Mouse (Mus musculus) MEL (cell line): ENCODE data around the gene Tle3.

Experiments used
- CHD1 ChIP-seq: IDR thresholded peaks from 2 replicates; pipeline ENCODE4 v1.6.1; 2012; ENCODE audit warnings: low read depth, mild to moderate bottlenecking, inconsistent platforms, low read length, improper control_type of control experiment
- CTCF ChIP-seq, 3 experiments: IDR thresholded peaks in 2 of 3; conservative IDR thresholded peaks in 1 of 3; 2 replicates each; pipeline ENCODE4 v1.5.1; 2011 to 2012; ENCODE audit warnings: low read length in 3 of 3, low read depth in 2 of 3, mild to moderate bottlenecking in 2 of 3, improper control_type of control experiment in 1 of 3, inconsistent platforms in 1 of 3, mixed read lengths in 1 of 3, moderate library complexity in 1 of 3; ENCODE audit not compliant: control insufficient read depth in 1 of 3, insufficient read depth in 1 of 3, poor library complexity in 1 of 3, severe bottlenecking in 1 of 3
- EP300 ChIP-seq, 2 experiments: IDR thresholded peaks; 2 replicates each; pipeline ENCODE4 v1.6.1; 2011; ENCODE audit warnings: improper control_type of control experiment in 2 of 2, low read length in 2 of 2, low read depth in 1 of 2, mild to moderate bottlenecking in 1 of 2
- ETS1 ChIP-seq: IDR thresholded peaks from 2 replicates; pipeline ENCODE4 v1.6.1; 2012; ENCODE audit warnings: low read depth, mild to moderate bottlenecking, inconsistent platforms, low read length, improper control_type of control experiment, moderate library complexity
- JUND ChIP-seq: IDR thresholded peaks from 2 replicates; pipeline ENCODE4 v1.6.1; 2011; ENCODE audit warnings: low read depth, mild to moderate bottlenecking, improper control_type of control experiment, low read length
- MAX ChIP-seq: IDR thresholded peaks from 2 replicates; pipeline ENCODE4 v1.6.1; 2011; ENCODE audit warnings: low read length, improper control_type of control experiment
- MYC ChIP-seq: IDR thresholded peaks from 2 replicates; pipeline ENCODE4 v1.6.1; 2011; ENCODE audit warnings: low read depth, mild to moderate bottlenecking, low read length, improper control_type of control experiment, moderate library complexity
- POLR2A ChIP-seq, 2 experiments: IDR thresholded peaks; 2 replicates each; pipeline ENCODE4 v1.6.1; 2011 to 2012; ENCODE audit warnings: low read length in 2 of 2, mild to moderate bottlenecking in 2 of 2, control low read depth in 1 of 2, improper control_type of control experiment in 1 of 2, low read depth in 1 of 2, moderate library complexity in 1 of 2; ENCODE audit not compliant: control insufficient read depth in 1 of 2, insufficient read depth in 1 of 2, poor library complexity in 1 of 2
- POLR2AphosphoS2 ChIP-seq: IDR thresholded peaks from 2 replicates; pipeline ENCODE4 v1.6.1; 2011; ENCODE audit warnings: low read length, improper control_type of control experiment
- TAL1 ChIP-seq: IDR thresholded peaks from 2 replicates; pipeline ENCODE4 v1.6.1; 2012; ENCODE audit warnings: mild to moderate bottlenecking, inconsistent platforms, low read length, moderate library complexity, mixed read lengths
- UBTF ChIP-seq: IDR thresholded peaks from 2 replicates; pipeline ENCODE4 v1.6.1; 2012; ENCODE audit warnings: low read depth, mild to moderate bottlenecking, inconsistent platforms, low read length, improper control_type of control experiment, moderate library complexity, borderline replicate concordance; ENCODE audit not compliant: insufficient read depth
- USF1 ChIP-seq: IDR thresholded peaks from 2 replicates; pipeline ENCODE4 v1.6.1; 2014; ENCODE audit warnings: low read depth, mild to moderate bottlenecking, inconsistent platforms, low read length, improper control_type of control experiment, moderate library complexity
- ZC3H11A ChIP-seq: IDR thresholded peaks from 2 replicates; pipeline ENCODE4 v1.6.1; 2012; ENCODE audit warnings: low read depth, mild to moderate bottlenecking, inconsistent platforms, low read length, improper control_type of control experiment
- ZMIZ1 ChIP-seq: IDR thresholded peaks from 2 replicates; pipeline ENCODE4 v1.6.1; 2012; ENCODE audit warnings: low read depth, mild to moderate bottlenecking, inconsistent platforms, low read length, improper control_type of control experiment, moderate library complexity

GRCm38 (mm10) chr9:61348036-61348435, 24.1 kb upstream of the Tle3 start:
- TF ChIP-seq ETS1, result no peak
- TF ChIP-seq MAX, result no peak
- TF ChIP-seq POLR2A (IDR thresholded peaks at IDR 0.05; ENCODE audit: control insufficient read depth in 1 of 2, insufficient read depth in 1 of 2, low read depth in 1 of 2, low read length in 2 of 2, poor library complexity in 1 of 2), result no peak
- TF ChIP-seq CHD1, result no peak
- no peak for TF ChIP-seq ZMIZ1
- no peak for TF ChIP-seq EP300 (IDR thresholded peaks at IDR 0.05; ENCODE audit: low read depth in 1 of 2, low read length in 2 of 2)
- TF ChIP-seq CTCF (IDR thresholded peaks at IDR 0.05 in 2 of 3, conservative IDR thresholded peaks at IDR 0.05 in 1 of 3; ENCODE audit: control insufficient read depth in 1 of 3, insufficient read depth in 1 of 3, low read depth in 2 of 3, low read length in 3 of 3, poor library complexity in 1 of 3, severe bottlenecking in 1 of 3), result no peak
- no peak for TF ChIP-seq UBTF
- no peak for TF ChIP-seq POLR2AphosphoS2
- no peak for TF ChIP-seq JUND
- TF ChIP-seq MYC, result no peak
- TF ChIP-seq TAL1, result no peak
- TF ChIP-seq ZC3H11A, result no peak
- no peak for TF ChIP-seq USF1
